Mouse (Mus musculus): ENCODE results near the gene Cacnb1. TPM values are rescaled to one million over a fixed set of nuclear protein-coding genes. Genes with fewer than 3 reads are reported as not detected.

The Cacnb1 gene
- 50.0 and 52.1 TPM in 2 replicates for polyA plus RNA-seq (2015; fragmentation: Nextera tagmentation; extraction: Ambion mirVana)

DNA sequence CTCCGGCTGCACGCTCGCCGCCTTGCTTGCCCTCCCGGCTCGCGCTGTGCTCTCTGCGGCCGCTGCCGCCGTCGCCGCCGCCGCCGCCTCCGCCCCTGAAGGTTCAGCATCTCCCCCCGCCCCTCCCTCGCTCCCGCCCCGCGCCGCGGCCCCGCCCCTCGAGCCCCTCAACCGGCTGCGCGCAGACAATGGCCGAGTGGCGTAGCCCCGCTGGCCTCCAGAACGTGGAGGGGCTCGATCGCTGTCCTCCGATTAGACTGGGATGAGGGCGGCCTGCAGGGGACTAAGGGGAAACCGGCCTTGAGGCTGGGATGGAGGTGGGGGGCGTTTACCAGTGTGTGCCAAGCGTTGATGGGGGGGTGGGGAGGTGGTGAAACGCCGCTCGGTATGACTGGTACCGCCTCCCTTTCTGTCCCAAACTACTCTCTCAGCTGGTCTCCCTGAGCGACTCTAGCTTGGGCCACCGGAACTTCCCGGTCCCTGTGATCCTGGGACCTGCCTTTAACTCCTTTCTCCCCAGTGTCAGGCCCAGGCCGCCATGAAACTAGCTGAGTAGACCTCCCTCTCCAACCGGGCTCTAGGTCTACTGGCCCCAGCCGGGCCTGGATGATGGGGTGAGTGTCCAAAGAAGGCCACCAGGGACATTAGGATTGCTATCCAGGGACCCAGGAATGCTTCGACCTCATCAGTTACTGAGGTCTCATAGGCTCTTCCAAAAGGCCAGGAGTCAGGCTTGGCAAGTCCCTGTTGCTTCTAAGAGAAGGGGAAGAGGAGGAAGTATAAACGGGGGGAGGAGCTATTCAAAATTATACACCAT, at the start of gene Cacnb1:
TSS of gene Cacnb1 (minus strand) at position 480 of the 817 bp plus-strand sequence.
- Histone ChIP-seq H3K4me3 (peak within 1 kb of the TSS; percentile 95), H3K27me3 (no peaks in the 10 kb centered on the region), H3K36me3 (peaks cover 15% of the 10 kb centered on the region), H3K9me3 (no peaks in the 10 kb centered on the region), H3K4me1 (replicated peaks) (peaks cover 60% of the 10 kb centered on the region), H3K4me2 (peak within 1 kb of the TSS; percentile 78), H3K9ac (peak within 1 kb of the TSS; percentile 97), H3K27ac (replicated peaks) (peak within 1 kb of the TSS; percentile 98)
- WGBS: 1% methylated on average over 51 of the region's 52 CpGs
- ATAC-seq (ENCODE audit: low read depth): peak; percentile 62

DNA sequence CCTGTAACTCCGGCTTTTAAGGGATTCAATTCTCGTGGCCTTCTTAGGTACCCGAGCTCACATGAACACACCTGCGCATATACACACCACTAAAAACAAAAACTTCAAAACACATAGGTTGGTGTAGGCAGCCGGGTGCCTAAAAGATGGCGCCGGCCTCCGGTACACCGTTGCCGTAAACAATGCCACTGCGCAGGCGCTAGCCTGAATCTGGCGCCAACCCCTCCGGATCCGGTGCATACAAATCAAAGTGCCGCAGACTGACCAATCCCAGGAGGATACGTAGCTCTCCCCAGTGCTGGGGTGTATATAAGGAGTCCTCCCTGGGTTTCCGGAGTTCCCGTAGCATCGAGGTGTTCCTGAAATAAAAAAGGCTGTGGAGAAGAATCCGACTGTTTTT, 44.4 kb upstream of the Cacnb1 start:
- H3K4me3 ChIP-seq: no peak overlapping the region
- no peak overlapping the region for H3K4me2 ChIP-seq
- H3K27ac ChIP-seq (replicated peaks): no peak overlapping the region
- no peak overlapping the region for H3K9ac ChIP-seq
- 0 out of 2 replicates have a peak, but pooled peaks cover 4% of the 10 kb centered on the region for H3K9me3 ChIP-seq
- 96% methylated on average over 21 of the region's 21 CpGs for WGBS
- H3K36me3 ChIP-seq: no peaks in the 10 kb centered on the region
- ATAC-seq (ENCODE audit: low read depth): no peak
- no peaks in the 10 kb centered on the region for H3K4me1 ChIP-seq (replicated peaks)
- H3K27me3 ChIP-seq: no peaks in the 10 kb centered on the region

DNA sequence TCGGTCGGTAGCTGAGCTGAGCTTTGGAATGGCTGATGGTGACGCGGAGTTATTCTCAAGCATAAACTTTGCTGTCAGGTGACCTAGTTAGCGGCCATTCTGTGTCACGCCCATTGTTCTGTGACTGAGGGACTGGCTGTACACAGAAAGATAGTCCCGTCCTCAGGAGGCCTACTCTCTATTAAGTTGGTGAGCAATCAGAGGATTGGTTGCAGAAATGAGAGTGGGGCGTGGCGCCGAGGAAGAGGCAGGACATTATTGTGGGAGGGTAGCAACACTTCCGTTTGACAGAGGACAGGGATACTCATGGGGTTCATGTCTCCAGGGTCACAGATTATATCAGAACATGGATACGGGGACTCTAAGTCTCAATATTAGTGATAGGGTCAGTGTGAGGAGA, 43.4 kb upstream of the Cacnb1 start:
- H3K27me3 ChIP-seq: no peaks in the 10 kb centered on the region

DNA sequence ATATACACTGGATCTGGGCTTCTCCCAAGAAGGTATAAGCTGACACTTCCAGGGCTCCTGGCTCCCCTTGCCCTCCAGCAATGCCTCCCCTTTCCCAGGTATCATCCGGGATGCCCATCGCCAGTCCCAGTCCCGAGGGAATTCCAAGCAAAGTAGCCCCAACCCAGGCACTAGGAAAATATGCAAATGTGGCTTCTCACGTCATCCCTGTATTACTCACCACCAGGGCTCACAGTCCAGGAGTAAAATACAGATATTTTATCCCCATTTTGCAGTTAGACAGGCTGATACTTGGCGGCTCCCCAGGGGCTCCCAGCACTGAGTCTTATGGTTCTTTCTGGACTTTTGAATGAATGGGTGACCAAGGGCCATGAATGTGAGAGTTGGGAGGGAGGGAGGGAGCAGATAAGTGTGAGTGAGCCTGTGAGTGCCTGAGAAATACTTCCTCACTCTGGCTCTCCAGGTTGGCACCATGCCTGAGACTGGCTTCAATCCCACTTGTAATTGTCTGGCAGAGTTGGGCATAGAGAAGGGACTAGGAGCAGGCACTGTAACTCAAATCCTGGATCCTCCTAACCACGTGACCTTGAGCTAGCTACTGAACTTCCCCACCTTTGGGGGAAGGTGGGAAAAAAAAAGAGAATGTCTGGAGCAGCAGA, 39.2 kb upstream of the Cacnb1 start:
- H3K9me3 ChIP-seq: no peaks in the 10 kb centered on the region
- no peak overlapping the region for H3K4me2 ChIP-seq
- H3K4me1 ChIP-seq (replicated peaks): peaks cover 18% of the 10 kb centered on the region
- ATAC-seq (ENCODE audit: low read depth): no peak
- no peaks in the 10 kb centered on the region for H3K27me3 ChIP-seq
- no peak overlapping the region for H3K4me3 ChIP-seq
- H3K36me3 ChIP-seq: no peaks in the 10 kb centered on the region
- no peak overlapping the region for H3K9ac ChIP-seq
- 60% methylated on average over 6 of the region's 6 CpGs for WGBS
- no peak overlapping the region for H3K27ac ChIP-seq (replicated peaks)

More for the DNA sequence above, 43.4 kb upstream of the Cacnb1 start:
- no peak overlapping the region for H3K4me2 ChIP-seq
- H3K27ac ChIP-seq (replicated peaks): no peak overlapping the region
- H3K4me1 ChIP-seq (replicated peaks): no peaks in the 10 kb centered on the region
- H3K36me3 ChIP-seq: no peaks in the 10 kb centered on the region
- 91% methylated on average over 12 of the region's 12 CpGs for WGBS
- no peak for ATAC-seq (ENCODE audit: low read depth)
- H3K9ac ChIP-seq: no peak overlapping the region
- no peak overlapping the region for H3K4me3 ChIP-seq
- H3K9me3 ChIP-seq: 0 out of 2 replicates have a peak, but pooled peaks cover 4% of the 10 kb centered on the region

DNA sequence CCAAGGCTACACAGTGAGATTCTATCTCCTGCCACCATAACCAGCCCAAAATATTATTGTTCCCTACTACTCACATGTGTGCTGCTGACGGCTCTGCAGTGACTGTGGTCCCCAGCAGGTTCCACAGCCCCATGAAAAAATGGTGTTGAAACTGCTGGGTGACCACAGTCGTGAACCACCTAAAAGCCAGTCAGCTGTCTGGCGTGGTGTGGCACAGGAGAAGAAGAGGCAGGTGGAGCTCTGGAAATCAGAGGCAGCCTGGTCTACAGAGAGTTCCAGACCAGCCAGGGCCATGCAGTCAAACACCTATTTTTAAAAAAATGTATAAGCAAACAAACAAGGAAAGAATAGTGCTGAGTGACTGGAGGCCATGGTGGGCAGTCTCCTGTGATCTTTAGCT, 38.6 kb upstream of the Cacnb1 start:
- Histone ChIP-seq H3K9ac (no peak overlapping the region), H3K36me3 (no peaks in the 10 kb centered on the region), H3K4me3 (no peak overlapping the region), H3K9me3 (no peaks in the 10 kb centered on the region), H3K27ac (replicated peaks) (no peak overlapping the region), H3K4me2 (no peak overlapping the region), H3K4me1 (replicated peaks) (peaks cover 19% of the 10 kb centered on the region), H3K27me3 (no peaks in the 10 kb centered on the region)
- WGBS: 75% methylated on average over 3 of the region's 3 CpGs
- ATAC-seq (ENCODE audit: low read depth): no peak

DNA sequence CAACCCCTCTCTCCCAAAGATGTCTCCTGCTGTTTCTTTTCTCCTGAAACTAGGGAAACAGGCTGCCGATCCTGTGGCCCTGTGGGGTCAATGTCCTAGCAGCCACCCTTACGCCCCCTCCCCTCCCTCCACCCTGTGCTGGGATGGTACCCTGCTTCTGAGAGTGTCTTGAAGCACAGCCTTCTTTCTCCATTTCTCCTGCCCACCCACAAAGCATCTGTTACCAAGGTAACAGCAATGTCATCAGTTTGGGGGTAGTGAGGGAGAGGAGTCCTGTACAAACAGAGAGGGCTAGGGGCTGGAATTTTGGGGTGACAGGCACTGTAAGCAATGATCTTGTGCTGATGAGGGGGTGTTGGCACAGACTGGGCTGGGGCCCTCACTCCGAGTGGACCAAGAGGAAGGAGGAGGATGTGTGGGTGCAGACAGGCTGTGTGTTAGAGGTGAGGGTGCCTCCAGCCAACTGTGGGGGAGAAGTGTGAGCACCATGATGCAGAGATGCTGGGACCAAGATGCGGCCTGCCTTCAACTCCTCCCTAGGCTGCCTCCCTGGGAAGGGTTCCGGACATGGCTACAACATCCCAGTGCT, 37.4 kb upstream of the Cacnb1 start:
- ATAC-seq (ENCODE audit: low read depth): peak; percentile 30; the same call in 1 of the 2 replicates
- no peaks in the 10 kb centered on the region for H3K27me3 ChIP-seq
- 76% methylated on average over 5 of the region's 5 CpGs for WGBS
- no peaks in the 10 kb centered on the region for H3K36me3 ChIP-seq
- H3K4me3 ChIP-seq: no peak overlapping the region
- peaks cover 19% of the 10 kb centered on the region for H3K4me1 ChIP-seq (replicated peaks)
- H3K9me3 ChIP-seq: no peaks in the 10 kb centered on the region
- no peak overlapping the region for H3K9ac ChIP-seq
- H3K4me2 ChIP-seq: no peak overlapping the region
- 0 out of 2 replicates have a peak overlapping the region, but pooled peaks have one; percentile 1 for H3K27ac ChIP-seq (replicated peaks)

DNA sequence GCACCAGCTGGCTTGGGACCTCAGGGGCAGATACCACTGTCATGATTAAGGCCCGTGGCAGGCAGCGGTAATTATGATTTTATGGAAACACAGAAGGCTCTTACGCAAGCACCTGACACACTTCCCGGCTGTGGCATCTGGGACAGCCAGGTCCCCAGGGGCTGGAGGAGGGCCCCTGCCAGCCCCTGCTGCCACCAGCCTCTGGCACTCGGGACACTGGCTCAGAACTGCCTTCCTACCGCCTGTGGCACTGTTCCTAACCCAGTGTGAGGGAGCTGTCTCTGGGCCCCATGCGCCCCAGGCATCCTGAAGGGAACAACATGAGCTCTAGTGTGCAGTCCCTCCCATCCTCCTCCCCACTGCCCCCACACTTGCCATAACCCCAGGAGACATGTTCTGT, 36.8 kb upstream of the Cacnb1 start:
- Histone ChIP-seq H3K27ac (replicated peaks) (0 out of 2 replicates have a peak overlapping the region, but pooled peaks have one; percentile 3), H3K9ac (no peak overlapping the region), H3K4me3 (no peak overlapping the region), H3K9me3 (no peaks in the 10 kb centered on the region), H3K36me3 (no peaks in the 10 kb centered on the region), H3K27me3 (no peaks in the 10 kb centered on the region), H3K4me2 (no peak overlapping the region), H3K4me1 (replicated peaks) (peaks cover 19% of the 10 kb centered on the region)
- ATAC-seq (ENCODE audit: low read depth): peak; percentile 47; the same call in 1 of the 2 replicates
- 41% methylated on average over 7 of the region's 7 CpGs for WGBS

DNA sequence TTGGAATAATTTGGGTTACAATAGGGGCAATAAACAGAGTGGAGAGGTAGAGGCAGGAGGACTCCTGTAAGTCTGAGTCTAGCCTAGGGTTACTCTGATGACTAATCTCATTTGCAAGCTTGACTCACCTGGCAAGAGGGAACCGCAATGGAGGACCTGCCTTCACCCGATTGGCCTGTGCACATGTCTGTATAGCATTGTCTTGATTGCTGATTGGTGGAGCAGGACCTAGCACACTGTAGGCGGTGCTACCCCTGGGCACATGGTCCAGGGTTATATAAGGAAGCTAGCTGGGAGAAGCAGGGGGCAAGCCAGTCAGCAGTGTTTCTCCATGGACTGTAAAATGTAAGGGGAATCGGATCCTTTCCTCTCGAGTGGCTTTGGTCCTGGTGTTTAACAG, 35.2 kb upstream of the Cacnb1 start:
- 83% methylated on average over 5 of the region's 5 CpGs for WGBS
- no peak for ATAC-seq (ENCODE audit: low read depth)
- Histone ChIP-seq H3K4me3 (no peak overlapping the region), H3K36me3 (no peaks in the 10 kb centered on the region), H3K27me3 (peaks cover 4% of the 10 kb centered on the region; the same call in 1 of the 2 replicates), H3K27ac (replicated peaks) (no peak overlapping the region), H3K9ac (no peak overlapping the region), H3K4me2 (no peak overlapping the region), H3K4me1 (replicated peaks) (peaks cover 25% of the 10 kb centered on the region), H3K9me3 (no peaks in the 10 kb centered on the region)

DNA sequence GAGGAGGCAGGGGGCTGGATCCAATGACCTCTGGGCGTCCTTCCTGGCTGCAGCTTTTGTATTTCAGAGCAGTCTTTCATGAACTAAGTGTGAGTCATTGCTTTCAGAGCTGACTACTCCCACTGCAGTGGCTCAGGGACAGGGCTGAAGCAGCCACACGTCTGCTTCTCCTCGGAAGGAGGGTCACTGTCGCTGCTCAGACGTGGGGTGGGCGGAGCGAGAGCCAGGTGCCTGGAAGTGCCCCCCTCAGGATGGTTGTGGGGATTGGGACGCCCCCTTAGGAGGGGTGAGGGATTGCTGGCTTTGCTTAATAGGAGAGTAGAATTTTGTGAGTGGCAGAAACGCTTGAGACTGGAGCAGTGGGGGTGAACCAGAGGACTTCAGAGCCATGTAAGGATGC, 34.6 kb upstream of the Cacnb1 start:
- H3K27me3 ChIP-seq: peaks cover 9% of the 10 kb centered on the region; the same call in 1 of the 2 replicates
- H3K9ac ChIP-seq: peak overlapping the region; percentile 26; the same call in 1 of the 2 replicates
- no peak overlapping the region for H3K27ac ChIP-seq (replicated peaks)
- H3K36me3 ChIP-seq: no peaks in the 10 kb centered on the region
- peaks cover 30% of the 10 kb centered on the region for H3K4me1 ChIP-seq (replicated peaks)
- H3K9me3 ChIP-seq: no peaks in the 10 kb centered on the region
- H3K4me3 ChIP-seq: no peak overlapping the region
- H3K4me2 ChIP-seq: no peak overlapping the region
- WGBS: 26% methylated on average over 9 of the region's 9 CpGs
- no peak for ATAC-seq (ENCODE audit: low read depth)

DNA sequence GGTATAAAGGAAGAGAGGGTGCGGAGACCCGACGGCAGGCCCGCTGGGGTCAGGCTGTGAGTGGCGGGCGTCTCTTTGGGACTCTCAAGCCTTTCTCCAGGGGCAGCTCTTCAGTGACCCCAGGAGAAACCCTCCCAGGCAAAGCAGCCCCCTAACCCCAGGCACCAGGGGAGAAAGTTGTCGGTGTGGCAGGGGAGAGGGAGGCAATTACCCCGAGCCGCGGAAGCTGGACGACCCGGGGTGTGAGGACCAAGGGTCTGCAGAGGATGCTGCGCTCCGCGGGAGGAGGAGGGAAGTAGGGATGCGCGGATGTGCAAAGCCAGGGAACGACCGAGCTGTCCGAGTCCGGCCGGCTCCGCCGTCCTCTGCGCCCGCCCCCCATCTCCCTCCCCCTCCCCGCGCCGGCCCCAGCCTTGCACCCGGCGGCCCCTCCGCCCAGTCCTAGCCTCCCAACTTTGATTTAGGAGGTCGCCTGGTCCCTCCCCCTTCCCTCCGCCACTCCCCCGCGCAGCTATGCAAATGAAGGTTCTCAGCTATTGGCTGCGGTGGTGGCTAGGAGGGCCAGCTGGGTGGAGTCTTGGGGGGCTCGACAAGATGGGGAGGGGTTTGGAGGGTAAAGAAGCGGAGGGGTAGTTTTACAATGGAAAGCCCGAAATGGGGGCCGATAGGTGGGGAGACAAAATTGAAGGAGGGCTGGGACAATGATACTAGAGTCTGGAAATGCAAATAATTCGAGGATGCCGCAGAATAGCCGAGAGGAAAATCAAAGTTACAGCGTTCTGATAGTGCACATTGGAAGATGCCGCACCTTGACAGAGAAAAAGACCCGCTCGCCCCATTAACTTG, 30.4 kb upstream of the Cacnb1 start, which contains the start of gene Stac2:
TSS of gene Stac2 (minus strand) at position 474 of the 846 bp plus-strand sequence.
- Histone ChIP-seq H3K27ac (replicated peaks) (peak within 1 kb of the TSS; percentile 76), H3K4me1 (replicated peaks) (peaks cover 44% of the 10 kb centered on the region), H3K9me3 (no peaks in the 10 kb centered on the region), H3K9ac (peak within 1 kb of the TSS; percentile 83), H3K36me3 (no peaks in the 10 kb centered on the region), H3K4me2 (peak within 1 kb of the TSS; percentile 60), H3K27me3 (peaks cover 38% of the 10 kb centered on the region), H3K4me3 (peak within 1 kb of the TSS; percentile 61)
- WGBS: under 1% methylated on average over 47 of the region's 48 CpGs
- peak; percentile 90 for ATAC-seq (ENCODE audit: low read depth)

Data from neural tube, embryonic 13.5 days (tissue).